8 mouse cellular contexts compared by ENCODE assay signal in genomic region chr12:38780006-38780954, GRCm38 (mm10). TPM values are rescaled to one million over a fixed set of nuclear protein-coding genes. Genes with fewer than 3 reads are reported as not detected.
DNase-seq lines count a peak whose midpoint lies in the region; ATAC-seq and TF ChIP-seq lines count a peak whose summit lies in the region.

No protein-coding gene starts in this region.

- peak overlapping the region; percentile 58 for H3K9ac ChIP-seq in lung, embryonic 15.5 days

- H3K9me3 ChIP-seq in lung, embryonic 15.5 days, result no peaks in the 10 kb centered on the region

- TF ChIP-seq CTCF in layer of hippocampus, adult 2 months (conservative IDR thresholded peaks at IDR 0.05), result peak; percentile 74
- 0 out of 2 replicates have a peak, but pooled peaks have one; percentile 15 for TF ChIP-seq CTCF in olfactory bulb, adult 2 months (IDR thresholded peaks at IDR 0.05; ENCODE audit: insufficient read depth, low read depth, low read length)

- no peaks in the 10 kb centered on the region for H3K36me3 ChIP-seq in lung, embryonic 15.5 days

- intact Hi-C loops in heart, postnatal 36 days (cut with DNase I), result loop anchor here (2.0 to 10.0 kb wide), 2 partner anchors 149 to 1255 kb away; partner anchors contain the start of gene Arl4a

- no peak for TF ChIP-seq POLR2A in olfactory bulb, adult 2 months (IDR thresholded peaks at IDR 0.05; ENCODE audit: insufficient read depth, low read depth, low read length)

- no peaks in the 10 kb centered on the region for H3K27me3 ChIP-seq in lung, embryonic 15.5 days

- peak; percentile 83 for DNase-seq in Muller cell, postnatal 12 days (ENCODE audit: inconsistent ontology term)
- peak; percentile 76 to 79 for DNase-seq in cerebellum, adult 18-20 months
- peak; percentile 82 for DNase-seq in forelimb bud, embryonic 11.5 days (ENCODE audit: low read depth, low spot score)
- peak; percentile 61 to 77 for DNase-seq in heart, postnatal 36 days
- DNase-seq in layer of hippocampus, adult 2 months (ENCODE audit: low spot score in 2 of 2), result peak; percentile 71 to 85
- DNase-seq in thymus, postnatal 4 days, result peak; percentile 28

- under 1% methylated on average over 33 of the region's 33 CpGs for WGBS in lung, embryonic 15.5 days
- under 1% methylated on average over 33 of the region's 33 CpGs for WGBS in olfactory bulb, adult 2 months

- peak overlapping the region; percentile 96 for H3K27ac ChIP-seq in layer of hippocampus, adult 2 months
- peak overlapping the region; percentile 99 for H3K27ac ChIP-seq in lung, embryonic 15.5 days
- peak overlapping the region; percentile 96 for H3K27ac ChIP-seq in olfactory bulb, adult 2 months (ENCODE audit: insufficient read depth, low read depth, low read length)

- H3K4me3 ChIP-seq in layer of hippocampus, adult 2 months, result peak overlapping the region; percentile 74
- peak overlapping the region; percentile 63 for H3K4me3 ChIP-seq in lung, embryonic 15.5 days
- H3K4me3 ChIP-seq in olfactory bulb, adult 2 months (ENCODE audit: insufficient read depth, low read depth, low read length), result peak overlapping the region; percentile 95

- H3K4me1 ChIP-seq in lung, embryonic 15.5 days, result peaks cover 7% of the 10 kb centered on the region; the same call in 1 of the 2 replicates
- no peaks in the 10 kb centered on the region for H3K4me1 ChIP-seq in olfactory bulb, adult 2 months (ENCODE audit: control insufficient read depth, insufficient read depth, low read length)

- peak overlapping the region; percentile 96 for H3K4me2 ChIP-seq in lung, embryonic 15.5 days

- peak; percentile 62 for ATAC-seq in lung, embryonic 15.5 days (ENCODE audit: borderline replicate concordance, extremely low read depth, low FRiP score, low TSS enrichment)

RNA-seq across cellular contexts. Expression of gene Etv1, which starts 1.1 kb away (rescaled TPM):
- 1 to 10 TPM; 8.2 to 9.4 TPM for total RNA-seq in heart, postnatal 36 days (2021)
- 10 to 100 TPM; 79.8 to 84.4 TPM for total RNA-seq in layer of hippocampus, adult 2 months (2021)
- 35.8 and 39.4 TPM in 2 replicates for polyA plus RNA-seq in lung, embryonic 15.5 days (2015; fragmentation: Nextera tagmentation; extraction: Ambion mirVana)
- not detected in 2 replicates for polyA plus RNA-seq in olfactory bulb, adult 2 months (2012; ENCODE audit: insufficient read depth, insufficient read length, low replicate concordance, missing spikeins)

Comparison
In these comparisons a context has a peak if more than half of its experiments do, and no peak if none do; other contexts are left out.
1. Peak in every context shown above with its lines: DNase-seq, ATAC-seq, H3K4me3 ChIP-seq and H3K27ac ChIP-seq.
2. DNase-seq: peak in every context shown above with its lines; median percentile 83 in Muller cell, postnatal 12 days; 82 in forelimb bud, embryonic 11.5 days; 78 in layer of hippocampus, adult 2 months; 78 in cerebellum, adult 18-20 months; 69 in heart, postnatal 36 days; 28 in thymus, postnatal 4 days.
3. RNA of gene Etv1, which starts 1.1 kb away (total RNA-seq): 79.8 to 84.4 TPM in layer of hippocampus, adult 2 months; 8.2 to 9.4 TPM in heart, postnatal 36 days; every median in the first group is over 4 times any median in the second.